Mouse (Mus musculus): ENCODE results near the gene Abca2.

DNA sequence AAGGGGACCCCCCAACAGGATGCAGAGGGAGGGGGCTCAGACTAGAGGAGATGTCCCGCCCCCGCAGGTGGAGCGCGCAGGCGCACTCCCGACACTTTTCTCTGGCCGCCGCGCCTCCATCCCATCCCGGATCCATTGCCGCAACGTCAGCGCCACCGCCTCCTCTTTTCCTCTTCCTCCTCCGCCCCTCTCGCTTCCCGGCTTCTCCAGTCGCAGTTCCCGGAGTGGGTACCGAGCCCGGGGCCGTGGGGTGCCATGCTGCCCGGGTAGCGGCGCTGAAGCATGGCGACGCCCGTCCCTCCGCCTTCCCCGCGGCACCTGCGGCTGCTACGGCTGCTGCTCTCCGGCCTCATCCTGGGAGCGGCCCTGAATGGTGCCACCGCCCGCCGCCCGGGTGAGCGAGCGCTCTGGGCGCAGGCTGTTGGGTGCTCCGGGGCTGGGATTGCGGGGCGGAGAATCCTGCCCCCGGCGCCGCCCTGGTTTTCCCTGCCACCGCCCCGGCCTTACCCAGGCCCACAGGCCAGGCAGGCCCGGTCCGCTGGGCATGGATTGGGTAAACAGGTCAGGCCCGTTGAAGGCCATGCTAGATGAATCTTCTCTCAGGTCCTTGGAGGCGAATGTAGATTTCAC lies 25.4 kb upstream of the Abca2 start:
- TF ChIP-seq POLR2A (IDR thresholded peaks at IDR 0.05; ENCODE audit: low read depth, low read length) (no peak), CTCF (IDR thresholded peaks at IDR 0.05; ENCODE audit: extremely low read depth, insufficient read depth, insufficient read length, insufficient replicate concordance) (no peak)

Measured in spleen, adult 2 months (tissue).